Mouse (Mus musculus): ENCODE results near the gene Nr1h4. TPM values are rescaled to one million over a fixed set of nuclear protein-coding genes. Genes with fewer than 3 reads are reported as not detected.
A peak's percentile ranks its signal among the peaks of the same experiment; 100 is the strongest.

Gene Nr1h4
- polyA plus RNA-seq, 1 experiment from 2014 or later: 0.27 TPM

- H3K4me3 ChIP-seq (ENCODE audit: low read depth, low read length): no peak overlapping the region
- no peaks in the 10 kb centered on the region; the same call in 1 of the 2 replicates for H3K27me3 ChIP-seq (ENCODE audit: control insufficient read depth, insufficient read depth, low read length)
- 88% methylated on average over 10 of the region's 10 CpGs for WGBS
- no peak overlapping the region for H3K9ac ChIP-seq (ENCODE audit: low read length)
- DNase-seq (ENCODE audit: low spot score, missing footprints): no peak
- no peaks in the 10 kb centered on the region for H3K4me1 ChIP-seq (ENCODE audit: control insufficient read depth, insufficient read depth, low read length)
- no peak overlapping the region for H3K27ac ChIP-seq (ENCODE audit: low read depth, low read length)
- H3K4me2 ChIP-seq: no peak overlapping the region
- no peaks in the 10 kb centered on the region for H3K9me3 ChIP-seq (ENCODE audit: control insufficient read depth, low read length)
- ATAC-seq (ENCODE audit: low FRiP score): no peak
- H3K36me3 ChIP-seq (ENCODE audit: control insufficient read depth, insufficient read depth, low read length): no peaks in the 10 kb centered on the region
Observed at GRCm38 (mm10) chr10:89450411-89450810, 83.0 kb downstream of the Nr1h4 start.

GRCm38 (mm10) chr10:89444381-89444780 lies 89.0 kb downstream of the Nr1h4 start:
- no peaks in the 10 kb centered on the region for H3K36me3 ChIP-seq (ENCODE audit: control insufficient read depth, insufficient read depth, low read length)
- H3K27me3 ChIP-seq (ENCODE audit: control insufficient read depth, insufficient read depth, low read length): peaks cover 28% of the 10 kb centered on the region
- H3K9me3 ChIP-seq (ENCODE audit: control insufficient read depth, low read length): no peaks in the 10 kb centered on the region
- peak overlapping the region; percentile 60 for H3K4me3 ChIP-seq (ENCODE audit: low read depth, low read length)
- H3K27ac ChIP-seq (ENCODE audit: low read depth, low read length): no peak overlapping the region
- H3K4me1 ChIP-seq (ENCODE audit: control insufficient read depth, insufficient read depth, low read length): peaks cover 5% of the 10 kb centered on the region; the same call in 1 of the 2 replicates
- WGBS: 32% methylated on average over 3 of the region's 3 CpGs
- DNase-seq (ENCODE audit: low spot score, missing footprints): peak; percentile 84
- 0 out of 2 replicates have a peak overlapping the region, but pooled peaks have one; percentile 48 for H3K9ac ChIP-seq (ENCODE audit: low read length)
- H3K4me2 ChIP-seq: peak overlapping the region; percentile 45
- no peak for ATAC-seq (ENCODE audit: low FRiP score)

- H3K36me3 ChIP-seq (ENCODE audit: control insufficient read depth, insufficient read depth, low read length): no peaks in the 10 kb centered on the region
- peak; percentile 95 for ATAC-seq (ENCODE audit: low FRiP score)
- H3K4me2 ChIP-seq: peak within 1 kb of the TSS; percentile 45
- H3K4me3 ChIP-seq (ENCODE audit: low read depth, low read length): peak within 1 kb of the TSS; percentile 60
- H3K9ac ChIP-seq (ENCODE audit: low read length): peak within 1 kb of the TSS; percentile 48
- DNase-seq (ENCODE audit: low spot score, missing footprints): peak; percentile 97
- peaks cover 32% of the 10 kb centered on the region for H3K27me3 ChIP-seq (ENCODE audit: control insufficient read depth, insufficient read depth, low read length)
- 0% methylated on average over 34 of the region's 39 CpGs for WGBS
- H3K9me3 ChIP-seq (ENCODE audit: control insufficient read depth, low read length): no peaks in the 10 kb centered on the region
- no peak within 1 kb of the TSS for H3K27ac ChIP-seq (ENCODE audit: low read depth, low read length)
- peaks cover 5% of the 10 kb centered on the region; the same call in 1 of the 2 replicates for H3K4me1 ChIP-seq (ENCODE audit: control insufficient read depth, insufficient read depth, low read length)
Observed at GRCm38 (mm10) chr10:89443623-89444151, 89.7 kb downstream of the Nr1h4 start, which contains the start of gene Gas2l3. Gene Gas2l3 (minus strand): TSS chr10:89443967.

- Histone ChIP-seq H3K36me3 (ENCODE audit: control insufficient read depth, insufficient read depth, low read length) (no peaks in the 10 kb centered on the region), H3K9me3 (ENCODE audit: control insufficient read depth, low read length) (no peaks in the 10 kb centered on the region), H3K4me3 (ENCODE audit: low read depth, low read length) (peak overlapping the region; percentile 60), H3K4me1 (ENCODE audit: control insufficient read depth, insufficient read depth, low read length) (peaks cover 5% of the 10 kb centered on the region; the same call in 1 of the 2 replicates), H3K4me2 (peak overlapping the region; percentile 45), H3K27ac (ENCODE audit: low read depth, low read length) (no peak overlapping the region), H3K27me3 (ENCODE audit: control insufficient read depth, insufficient read depth, low read length) (peaks cover 37% of the 10 kb centered on the region), H3K9ac (ENCODE audit: low read length) (peak overlapping the region; percentile 48)
- DNase-seq (ENCODE audit: low spot score, missing footprints): no peak
- peak; percentile 25; the same call in 1 of the 2 replicates for ATAC-seq (ENCODE audit: low FRiP score)
- 1% methylated on average over 17 of the region's 17 CpGs for WGBS
Observed at GRCm38 (mm10) chr10:89443115-89443622, 90.2 kb downstream of the Nr1h4 start.

- no peaks in the 10 kb centered on the region for H3K36me3 ChIP-seq (ENCODE audit: control insufficient read depth, insufficient read depth, low read length)
- no peak overlapping the region; the same call in 1 of the 2 replicates for H3K9ac ChIP-seq (ENCODE audit: low read length)
- H3K4me1 ChIP-seq (ENCODE audit: control insufficient read depth, insufficient read depth, low read length): peaks cover 7% of the 10 kb centered on the region; the same call in 1 of the 2 replicates
- ATAC-seq (ENCODE audit: low FRiP score) (no peak), DNase-seq (ENCODE audit: low spot score, missing footprints) (no peak)
- H3K4me2 ChIP-seq: peak overlapping the region; percentile 45
- peak overlapping the region; percentile 60 for H3K4me3 ChIP-seq (ENCODE audit: low read depth, low read length)
- H3K9me3 ChIP-seq (ENCODE audit: control insufficient read depth, low read length): no peaks in the 10 kb centered on the region
- peaks cover 43% of the 10 kb centered on the region for H3K27me3 ChIP-seq (ENCODE audit: control insufficient read depth, insufficient read depth, low read length)
- H3K27ac ChIP-seq (ENCODE audit: low read depth, low read length): no peak overlapping the region
- WGBS: 35% methylated on average over 4 of the region's 4 CpGs
Observed at GRCm38 (mm10) chr10:89442640-89443039, 90.7 kb downstream of the Nr1h4 start.

- Histone ChIP-seq H3K4me2 (no peak overlapping the region), H3K9me3 (ENCODE audit: control insufficient read depth, low read length) (no peaks in the 10 kb centered on the region), H3K36me3 (ENCODE audit: control insufficient read depth, insufficient read depth, low read length) (no peaks in the 10 kb centered on the region), H3K27me3 (ENCODE audit: control insufficient read depth, insufficient read depth, low read length) (peaks cover 50% of the 10 kb centered on the region), H3K4me1 (ENCODE audit: control insufficient read depth, insufficient read depth, low read length) (peaks cover 7% of the 10 kb centered on the region; the same call in 1 of the 2 replicates), H3K27ac (ENCODE audit: low read depth, low read length) (no peak overlapping the region), H3K4me3 (ENCODE audit: low read depth, low read length) (no peak overlapping the region), H3K9ac (ENCODE audit: low read length) (no peak overlapping the region)
- 90% methylated on average over 3 of the region's 3 CpGs for WGBS
- ATAC-seq (ENCODE audit: low FRiP score): no peak
- peak; percentile 59 for DNase-seq (ENCODE audit: low spot score, missing footprints)
Observed at GRCm38 (mm10) chr10:89441961-89442360, 91.4 kb downstream of the Nr1h4 start.

GRCm38 (mm10) chr10:89439380-89439779 lies 94.0 kb downstream of the Nr1h4 start:
- WGBS: 86% methylated on average over 7 of the region's 7 CpGs
- peaks cover 59% of the 10 kb centered on the region for H3K27me3 ChIP-seq (ENCODE audit: control insufficient read depth, insufficient read depth, low read length)

GRCm38 (mm10) chr10:89437996-89438395 lies 95.4 kb downstream of the Nr1h4 start:
- Histone ChIP-seq H3K4me1 (ENCODE audit: control insufficient read depth, insufficient read depth, low read length) (peaks cover 15% of the 10 kb centered on the region), H3K9me3 (ENCODE audit: control insufficient read depth, low read length) (no peaks in the 10 kb centered on the region), H3K27me3 (ENCODE audit: control insufficient read depth, insufficient read depth, low read length) (peaks cover 60% of the 10 kb centered on the region), H3K4me2 (no peak overlapping the region), H3K9ac (ENCODE audit: low read length) (no peak overlapping the region), H3K27ac (ENCODE audit: low read depth, low read length) (no peak overlapping the region), H3K4me3 (ENCODE audit: low read depth, low read length) (no peak overlapping the region), H3K36me3 (ENCODE audit: control insufficient read depth, insufficient read depth, low read length) (no peaks in the 10 kb centered on the region)
- 86% methylated on average over 12 of the region's 12 CpGs for WGBS
- ATAC-seq (ENCODE audit: low FRiP score) (no peak), DNase-seq (ENCODE audit: low spot score, missing footprints) (no peak)

More at GRCm38 (mm10) chr10:89439380-89439779, 94.0 kb downstream of the Nr1h4 start:
- Histone ChIP-seq H3K4me2 (no peak overlapping the region), H3K9ac (ENCODE audit: low read length) (no peak overlapping the region), H3K27ac (ENCODE audit: low read depth, low read length) (no peak overlapping the region), H3K4me3 (ENCODE audit: low read depth, low read length) (no peak overlapping the region), H3K36me3 (ENCODE audit: control insufficient read depth, insufficient read depth, low read length) (no peaks in the 10 kb centered on the region), H3K4me1 (ENCODE audit: control insufficient read depth, insufficient read depth, low read length) (peaks cover 14% of the 10 kb centered on the region), H3K9me3 (ENCODE audit: control insufficient read depth, low read length) (no peaks in the 10 kb centered on the region)
- no peak for ATAC-seq (ENCODE audit: low FRiP score)
- DNase-seq (ENCODE audit: low spot score, missing footprints): peak; percentile 65

- H3K27me3 ChIP-seq (ENCODE audit: control insufficient read depth, insufficient read depth, low read length): peaks cover 63% of the 10 kb centered on the region
- DNase-seq (ENCODE audit: low spot score, missing footprints) (no peak), ATAC-seq (ENCODE audit: low FRiP score) (no peak)
- no peak overlapping the region for H3K27ac ChIP-seq (ENCODE audit: low read depth, low read length)
- no peak overlapping the region for H3K9ac ChIP-seq (ENCODE audit: low read length)
- no peaks in the 10 kb centered on the region for H3K9me3 ChIP-seq (ENCODE audit: control insufficient read depth, low read length)
- no peak overlapping the region for H3K4me2 ChIP-seq
- peaks cover 12% of the 10 kb centered on the region for H3K4me1 ChIP-seq (ENCODE audit: control insufficient read depth, insufficient read depth, low read length)
- H3K36me3 ChIP-seq (ENCODE audit: control insufficient read depth, insufficient read depth, low read length): no peaks in the 10 kb centered on the region
- 66% methylated on average over 9 of the region's 9 CpGs for WGBS
- no peak overlapping the region for H3K4me3 ChIP-seq (ENCODE audit: low read depth, low read length)
Observed at GRCm38 (mm10) chr10:89437472-89437871, 95.9 kb downstream of the Nr1h4 start.

Data from midbrain, embryonic 11.5 days (tissue).